Mouse (Mus musculus): ENCODE measurements around the gene Gm10401.

Gene Gm10401

GRCm38 (mm10) chr5:115070457-115070856 is 27.6 kb downstream of the Gm10401 start:
- no peak for DNase-seq (ENCODE audit: low spot score)

- DNase-seq (ENCODE audit: low spot score) = no peak
Observed at GRCm38 (mm10) chr5:115069611-115070010, 28.5 kb downstream of the Gm10401 start.

GRCm38 (mm10) chr5:115068671-115069421 is 29.2 kb downstream of the Gm10401 start:
- no peak for DNase-seq (ENCODE audit: low spot score)

GRCm38 (mm10) chr5:115066245-115066644 is 31.9 kb downstream of the Gm10401 start:
- DNase-seq (ENCODE audit: low spot score) = no peak

GRCm38 (mm10) chr5:115063391-115063790 is 34.7 kb downstream of the Gm10401 start:
- no peak for DNase-seq (ENCODE audit: low spot score)

- DNase-seq (ENCODE audit: low spot score) = no peak
Observed at GRCm38 (mm10) chr5:115062566-115062965, 35.5 kb downstream of the Gm10401 start.

GRCm38 (mm10) chr5:115060977-115061376 is 37.1 kb downstream of the Gm10401 start:
- DNase-seq (ENCODE audit: low spot score) = no peak

GRCm38 (mm10) chr5:115060067-115060695 is 37.9 kb downstream of the Gm10401 start:
- no peak for DNase-seq (ENCODE audit: low spot score)

- no peak for DNase-seq (ENCODE audit: low spot score)
Observed at GRCm38 (mm10) chr5:115058584-115059297, 39.4 kb downstream of the Gm10401 start.

GRCm38 (mm10) chr5:115057153-115057552 is 40.9 kb downstream of the Gm10401 start:
- DNase-seq (ENCODE audit: low spot score) = no peak

- no peak for DNase-seq (ENCODE audit: low spot score)
Observed at GRCm38 (mm10) chr5:115055418-115055817, 42.7 kb downstream of the Gm10401 start.

GRCm38 (mm10) chr5:115053791-115054396 is 44.2 kb downstream of the Gm10401 start:
- DNase-seq (ENCODE audit: low spot score) = no peak

- no peak for DNase-seq (ENCODE audit: low spot score)
Observed at GRCm38 (mm10) chr5:115052546-115052945, 45.5 kb downstream of the Gm10401 start.

- DNase-seq (ENCODE audit: low spot score) = no peak
Observed at GRCm38 (mm10) chr5:115050776-115051175, 47.3 kb downstream of the Gm10401 start.

- DNase-seq (ENCODE audit: low spot score) = no peak
Observed at GRCm38 (mm10) chr5:115049692-115050091, 48.4 kb downstream of the Gm10401 start.
